Mouse (Mus musculus) stomach, postnatal 0 days (tissue): ENCODE measurements around the gene Nln.

Experiments
- CTCF ChIP-seq: IDR thresholded peaks from 2 replicates; pipeline ENCODE4 v1.5.1; 2016; ENCODE audit warnings: antibody characterized with exemption, low read depth, mild to moderate bottlenecking, moderate library complexity
- EP300 ChIP-seq: optimal IDR thresholded peaks from 2 replicates; pipeline ENCODE3; 2016; ENCODE audit warnings: antibody characterized with exemption

- TF ChIP-seq CTCF (no peak), EP300 (no peak)
These were observed 44.8 kb upstream of the Nln start for GRCm38 (mm10) chr13:104154180-104154579.
